Mouse (Mus musculus) heart, adult 11 months (tissue): ENCODE measurements around the gene Dcaf8.

Experiments
- DNase-seq: peaks from one replicate; pipeline ENCODE4 v3.0.0; 2022

Dcaf8 gene

DNA sequence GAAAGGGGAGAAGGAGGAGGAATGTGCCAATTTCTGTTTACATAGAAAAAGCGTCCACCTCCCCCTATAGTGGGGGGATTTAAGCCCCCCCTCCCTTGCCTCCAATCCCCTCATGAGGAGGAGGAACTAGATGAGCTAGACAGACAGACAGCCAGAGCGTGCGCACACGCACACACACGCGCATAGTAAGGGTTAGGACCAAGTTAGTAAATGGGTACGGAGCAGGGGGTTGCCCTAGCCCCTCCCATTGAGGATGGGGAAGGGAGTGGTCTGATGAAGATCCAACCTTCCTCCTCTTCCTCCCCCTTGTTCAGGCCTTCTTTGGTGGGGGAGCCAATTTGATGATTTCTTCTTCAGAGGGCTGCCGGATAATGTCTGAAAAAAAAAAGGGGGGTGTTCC lies 50.4 kb downstream of the Dcaf8 start:
- DNase-seq: peak; percentile 87

DNA sequence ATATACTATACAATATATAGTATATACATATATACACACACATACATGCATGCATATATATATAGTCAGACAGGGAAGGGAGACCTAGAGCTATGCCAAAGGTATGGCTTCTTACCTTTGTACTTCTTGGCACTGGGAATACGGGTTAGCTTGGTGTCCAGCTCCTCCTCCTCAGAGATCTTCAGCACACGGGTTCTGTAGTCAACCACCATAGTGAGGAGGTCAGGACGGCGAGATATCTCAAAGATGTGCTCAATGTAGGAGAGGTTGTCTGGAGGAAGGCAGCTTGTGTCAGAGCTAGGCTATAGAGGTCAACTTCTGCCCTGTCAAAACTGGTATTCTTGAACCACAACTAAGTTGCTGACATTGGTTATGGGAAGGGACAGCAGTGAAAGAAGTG lies 51.1 kb downstream of the Dcaf8 start:
- peak; percentile 88 for DNase-seq

DNA sequence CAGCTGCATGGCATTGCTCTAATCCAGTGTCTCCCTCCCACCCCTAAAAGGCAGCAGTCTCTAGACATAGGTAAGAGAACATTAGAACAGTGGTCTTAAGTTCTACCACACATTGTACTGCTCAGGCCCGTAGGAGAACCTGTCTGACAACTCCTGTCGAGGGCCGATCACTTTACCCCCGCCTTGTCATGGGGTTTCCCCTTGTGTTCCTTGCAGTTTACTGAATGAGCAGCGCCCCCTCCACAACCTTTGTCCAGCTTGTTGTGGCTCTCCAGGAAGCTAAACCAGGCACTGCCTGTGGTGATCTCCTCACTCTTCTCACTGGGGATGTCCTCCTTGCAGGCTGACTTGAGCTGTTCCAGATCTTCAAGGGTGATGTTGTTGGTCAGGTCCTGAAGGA lies 52.3 kb downstream of the Dcaf8 start:
- DNase-seq: peak; percentile 92

DNA sequence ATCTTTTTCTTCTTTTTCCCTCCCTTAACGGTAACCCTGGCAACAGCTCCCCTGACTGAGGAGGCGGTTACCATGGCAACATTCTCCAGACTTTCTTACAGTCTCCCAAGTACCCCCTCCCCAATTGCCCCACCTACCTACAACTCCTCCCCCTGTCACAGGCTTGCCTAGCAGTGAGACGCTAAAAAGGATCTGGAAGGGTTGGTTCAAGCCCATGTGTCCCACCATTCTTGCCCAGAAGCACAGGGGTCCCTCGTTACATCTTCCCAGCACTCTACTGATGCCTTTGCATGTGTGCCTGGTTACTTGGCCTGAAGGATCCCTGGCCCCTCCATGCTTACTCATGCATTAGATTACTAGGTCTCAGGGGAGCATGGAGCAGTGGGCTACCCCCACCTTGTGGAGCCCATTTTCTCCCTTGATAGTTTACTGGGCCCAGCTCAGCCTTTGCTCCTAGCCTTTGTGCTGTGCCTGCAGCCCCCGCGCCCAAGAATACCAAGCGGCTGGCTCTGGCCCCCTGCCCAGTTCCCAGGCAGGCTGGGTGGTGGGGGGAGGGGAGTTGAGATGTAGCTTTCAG lies 53.1 kb downstream of the Dcaf8 start:
- DNase-seq: peak; percentile 93

DNA sequence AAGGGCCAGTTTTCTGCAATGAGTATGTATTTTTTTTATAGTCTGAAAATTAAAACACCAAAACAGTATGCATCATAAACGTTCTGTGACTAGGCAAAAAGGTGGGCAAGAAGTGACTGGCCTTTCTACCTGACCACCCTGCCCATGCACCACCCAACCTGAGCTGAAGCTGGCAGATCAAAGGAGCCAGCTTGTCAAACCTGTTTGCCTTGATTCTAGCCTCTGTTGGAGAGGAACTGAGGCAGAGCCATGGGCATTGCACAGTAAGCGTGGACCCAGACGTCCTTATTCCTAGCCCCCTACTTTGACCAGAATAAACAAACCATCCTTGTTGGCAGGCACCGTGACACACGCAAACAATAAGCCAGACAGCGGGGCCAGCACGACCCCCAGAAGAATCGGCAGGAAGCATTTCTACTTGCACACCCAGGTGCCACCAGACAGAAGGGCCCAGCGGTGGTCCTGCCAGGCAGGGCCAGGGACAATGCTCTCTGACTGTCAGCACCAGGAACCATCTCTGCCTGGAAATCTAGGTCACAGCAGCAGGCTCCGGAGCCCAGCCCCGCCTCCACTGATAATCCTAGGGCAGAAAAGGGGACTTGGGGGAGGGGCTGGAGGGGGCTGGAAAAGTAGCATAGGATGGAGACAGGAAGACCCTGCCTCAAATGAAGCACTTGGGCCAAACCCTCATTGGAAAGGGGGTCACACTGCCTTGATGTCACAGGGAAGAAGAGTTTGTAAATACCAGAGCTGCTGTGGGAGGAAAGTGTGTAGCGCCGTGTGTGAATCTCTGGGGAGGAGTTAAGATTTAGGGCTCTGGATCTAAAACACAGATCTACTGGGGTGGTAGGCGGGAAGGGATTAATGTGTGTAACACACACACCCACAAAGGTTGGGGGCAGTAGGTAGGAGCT lies 54.3 kb downstream of the Dcaf8 start:
- peak; percentile 91 for DNase-seq

GRCm38 (mm10) chr1:172202894-172203522 lies 55.1 kb downstream of the Dcaf8 start:
- DNase-seq: peak; percentile 94

GRCm38 (mm10) chr1:172203566-172203965 lies 55.7 kb downstream of the Dcaf8 start:
- DNase-seq: peak; percentile 97

DNA sequence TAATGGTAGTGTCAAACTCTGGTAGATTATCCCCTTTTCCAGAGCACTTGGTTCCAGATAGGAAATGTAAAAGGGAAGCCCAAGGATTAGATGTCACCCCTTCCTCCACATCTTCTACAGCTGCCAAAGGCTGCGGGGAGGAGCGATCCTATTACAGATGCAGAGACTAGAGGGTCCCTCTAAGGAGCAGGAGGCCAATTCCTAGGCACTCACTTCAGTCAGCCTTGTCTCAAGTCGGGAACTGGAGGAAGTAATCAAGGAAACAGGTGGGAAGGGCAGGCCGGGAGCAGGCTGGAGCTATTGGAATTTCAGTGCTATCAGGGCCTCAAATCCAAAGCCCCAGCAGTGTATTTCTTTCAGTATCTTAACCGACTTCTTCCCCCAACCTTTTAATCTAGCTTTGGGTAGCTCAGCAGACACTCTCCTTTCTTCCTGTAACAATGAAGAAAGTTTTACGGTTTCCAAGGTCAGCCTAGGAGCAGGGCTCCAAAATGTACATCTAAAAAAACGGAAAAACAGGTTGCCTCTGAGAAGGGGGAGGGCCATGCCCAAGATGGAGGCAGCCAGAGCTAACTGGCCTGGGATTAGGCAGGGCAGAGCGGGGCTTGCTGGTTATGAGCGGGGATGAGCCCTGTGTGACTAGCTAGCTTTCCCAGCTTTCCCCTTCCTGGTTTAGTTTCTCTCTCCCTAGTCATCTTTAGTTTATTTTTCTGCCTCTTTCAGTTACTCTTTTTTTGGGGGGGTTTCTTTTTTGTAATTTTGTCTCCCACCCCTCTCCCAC lies 56.3 kb downstream of the Dcaf8 start:
- peak; percentile 94 for DNase-seq

- DNase-seq: peak; percentile 92
These were observed 57.2 kb downstream of the Dcaf8 start for GRCm38 (mm10) chr1:172204814-172205740.

DNA sequence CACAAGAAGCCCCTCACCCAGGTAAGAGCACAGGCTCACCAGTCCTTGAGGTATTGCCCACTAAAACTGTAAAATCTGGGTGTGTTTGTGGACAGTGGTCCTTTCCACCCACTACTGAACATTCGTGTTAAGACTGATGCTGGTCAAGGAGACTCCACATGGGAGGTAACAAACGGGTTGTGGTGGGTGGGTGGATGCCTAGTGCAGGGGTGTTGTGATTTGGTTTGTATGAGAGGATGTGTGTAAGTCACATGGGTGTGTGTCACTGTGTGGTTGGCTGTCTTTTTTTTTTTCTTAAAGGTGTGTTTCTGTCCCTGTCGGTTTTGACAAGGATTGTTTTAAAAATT lies 57.8 kb downstream of the Dcaf8 start:
- no peak for DNase-seq

GRCm38 (mm10) chr1:172206141-172206917 lies 58.4 kb downstream of the Dcaf8 start, which contains the start of gene Pea15a:
Gene Pea15a, minus strand, starts transcription at chr1:172206804.
- peak; percentile 99 for DNase-seq

DNA sequence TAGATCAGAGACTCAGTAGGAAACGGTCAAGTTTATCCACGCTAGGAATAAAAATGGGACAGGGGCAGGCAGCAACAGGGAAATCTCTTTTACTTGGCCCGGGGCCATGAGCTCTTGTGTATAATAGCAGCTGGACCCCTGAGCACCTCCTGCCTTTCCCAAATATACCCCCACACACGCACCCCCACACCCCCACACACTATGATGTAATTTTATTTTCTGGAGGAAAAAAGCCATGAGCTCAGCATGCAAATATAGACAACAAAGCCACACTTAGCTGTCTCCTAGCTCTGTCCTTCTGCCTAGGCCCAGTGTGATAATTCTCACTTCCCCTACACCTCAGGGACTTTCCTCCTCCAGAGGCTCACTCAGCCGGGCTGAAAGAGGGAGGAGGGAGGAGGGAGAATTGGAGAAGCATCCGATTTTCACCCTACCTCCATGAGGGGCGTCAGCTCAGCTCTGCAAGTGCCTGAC lies 59.3 kb downstream of the Dcaf8 start:
- DNase-seq: peak; percentile 94

DNA sequence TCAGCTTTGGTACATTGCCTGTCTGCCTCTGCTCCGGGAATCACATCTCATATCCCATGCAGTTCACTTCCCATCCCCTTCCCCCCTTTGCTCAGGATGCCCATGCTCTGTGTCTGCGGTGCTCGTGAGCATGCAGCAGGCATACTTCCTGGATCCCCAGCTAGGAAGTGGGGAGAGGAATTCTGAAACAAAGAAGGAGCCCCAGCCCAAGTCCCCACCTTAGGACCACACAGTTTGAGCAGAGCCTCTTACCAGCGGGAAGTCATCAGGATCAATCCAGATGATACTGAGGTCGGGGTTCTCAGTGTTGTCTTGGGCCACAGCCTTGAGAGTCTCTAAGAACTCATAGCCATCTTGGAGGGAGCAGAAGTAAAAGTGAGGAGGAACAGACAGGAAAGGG lies 64.9 kb downstream of the Dcaf8 start:
- no peak for DNase-seq

DNA sequence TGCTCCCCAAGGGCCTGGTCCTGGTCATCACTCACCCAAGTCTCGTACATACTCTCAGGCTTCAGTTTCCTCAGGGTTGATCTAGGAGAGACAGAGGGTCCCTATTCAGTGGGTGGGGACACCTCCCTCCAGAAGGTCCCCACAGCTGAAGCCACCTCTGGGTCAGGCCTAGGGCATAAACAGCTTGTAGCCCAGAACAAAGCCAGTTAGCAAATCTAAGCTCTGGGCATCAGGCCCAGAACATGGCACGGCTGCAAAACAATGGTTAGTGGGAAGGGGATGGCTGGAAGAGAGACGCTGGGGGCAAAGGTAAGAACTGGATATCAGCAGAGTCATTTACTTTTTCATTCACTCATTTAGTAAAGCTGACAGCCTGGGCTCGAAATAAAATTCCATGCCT lies 65.9 kb downstream of the Dcaf8 start:
- no peak for DNase-seq

DNA sequence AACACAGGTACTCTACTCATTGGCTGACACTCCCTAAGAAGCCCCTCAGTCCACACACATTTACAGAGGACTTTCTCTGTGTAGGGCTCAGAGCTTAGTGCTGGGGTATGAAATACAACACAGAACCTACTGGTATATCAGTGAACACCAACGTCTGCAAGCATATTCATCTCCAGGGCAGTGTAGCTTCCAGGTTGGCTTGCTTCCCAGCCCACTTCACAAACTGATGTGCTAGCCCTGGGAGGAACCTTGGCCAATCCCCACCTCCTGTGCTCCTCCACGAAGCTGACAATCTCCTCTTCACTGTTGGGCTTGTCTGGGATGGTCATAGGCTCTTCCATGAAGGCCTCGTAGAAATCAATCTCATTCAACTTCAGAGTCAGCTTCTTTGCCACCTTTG lies 66.9 kb downstream of the Dcaf8 start:
- peak; percentile 96 for DNase-seq

DNA sequence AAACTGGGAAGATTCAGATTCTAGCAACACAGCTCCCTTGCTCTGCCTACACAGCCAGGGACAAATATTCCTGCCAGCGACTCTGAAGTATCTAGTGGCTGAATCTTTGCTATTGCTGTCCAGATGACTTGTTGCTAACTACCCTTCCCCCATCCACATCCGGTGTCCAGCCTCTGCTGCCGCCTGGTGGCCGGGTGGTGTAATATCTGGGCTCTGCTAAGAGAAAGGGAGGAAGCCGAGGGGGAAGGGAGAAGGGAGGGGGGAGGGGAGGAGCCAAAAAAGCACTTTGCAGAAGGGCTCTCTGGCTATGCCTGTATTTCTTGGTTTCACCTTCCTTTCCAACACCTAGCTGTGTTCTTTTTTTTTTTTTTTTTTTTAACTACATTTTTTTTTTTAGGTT lies 69.3 kb downstream of the Dcaf8 start:
- DNase-seq: peak; percentile 99

DNA sequence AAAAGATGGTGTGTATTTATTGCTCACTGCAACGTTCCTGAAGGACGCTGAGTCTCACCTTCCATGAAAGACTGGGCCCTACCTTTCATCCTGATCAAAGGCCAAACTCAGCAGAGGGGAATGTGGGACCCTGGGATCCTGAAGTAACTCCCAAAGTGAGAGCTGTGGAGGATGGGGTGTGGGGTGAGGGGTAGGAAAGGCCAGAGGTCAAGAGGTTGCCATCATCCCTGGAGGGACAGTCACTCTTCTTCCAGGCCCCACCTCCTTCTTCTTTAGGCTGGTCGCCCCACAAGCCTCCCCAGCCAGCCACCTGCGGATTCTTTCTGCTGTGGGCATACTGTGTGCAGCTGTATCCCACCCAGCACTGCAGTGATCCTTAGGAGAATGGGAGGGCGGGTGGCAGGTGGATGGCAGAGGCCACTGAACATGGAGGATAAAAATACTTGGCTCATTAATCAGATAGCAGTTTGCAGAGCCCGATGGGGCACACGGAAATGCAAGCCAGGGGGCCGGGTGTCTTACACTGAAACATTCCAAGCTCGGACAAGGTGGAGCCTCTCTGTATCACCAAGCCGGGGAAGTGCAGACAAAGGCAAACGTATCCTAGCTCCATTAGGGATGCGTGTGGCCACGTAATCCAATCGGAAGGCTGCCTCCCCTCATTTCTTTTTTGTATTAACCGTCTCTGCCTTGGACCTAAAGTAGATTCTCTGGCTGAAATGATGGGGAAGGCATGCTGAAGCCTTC lies 70.5 kb downstream of the Dcaf8 start:
- DNase-seq: peak; percentile 93

DNA sequence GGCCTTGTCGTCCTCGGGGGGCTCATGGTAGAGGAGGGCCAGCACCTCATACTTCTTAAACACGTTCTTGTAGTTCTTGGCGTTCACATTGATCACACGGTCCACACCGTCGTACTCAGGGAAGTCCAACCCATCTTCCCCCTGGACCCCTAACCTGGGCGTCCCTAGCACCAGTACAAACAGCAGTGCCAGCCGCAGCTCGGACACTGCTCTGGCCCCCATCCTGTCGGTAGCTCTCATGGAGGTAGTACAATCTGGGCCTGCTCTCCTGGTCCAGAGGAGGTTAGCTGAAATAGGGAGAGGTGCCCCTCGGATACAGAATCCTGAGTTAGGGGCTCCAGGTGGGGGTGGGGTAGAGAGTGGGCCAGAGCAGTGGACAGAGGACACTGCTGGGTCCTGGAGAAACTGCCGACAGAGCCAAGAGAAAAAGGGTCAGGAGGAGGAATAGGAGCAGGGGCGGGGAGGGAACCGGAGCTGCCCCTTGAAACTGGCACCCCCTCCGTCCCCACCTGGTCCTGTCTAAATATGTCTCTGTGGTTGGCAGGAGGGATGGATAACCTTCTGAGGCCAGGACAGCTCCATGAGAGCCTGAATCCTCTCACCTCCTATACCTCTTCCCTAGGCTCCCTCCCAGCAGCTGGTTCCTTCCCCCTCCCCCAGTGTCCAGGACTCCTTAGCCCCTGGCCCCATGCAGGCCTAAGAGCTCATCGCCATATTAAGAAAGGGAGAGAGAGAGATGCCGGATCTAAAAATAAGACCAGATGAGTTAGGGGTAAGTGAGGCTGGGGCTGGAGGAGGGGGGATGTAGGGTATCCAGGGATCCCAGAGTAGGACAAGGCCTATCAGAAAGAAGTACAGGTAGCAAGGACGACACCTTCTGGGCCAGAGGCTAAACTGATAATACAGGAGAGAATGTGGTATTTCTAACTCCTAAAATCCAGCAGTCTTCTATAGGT lies 71.8 kb downstream of the Dcaf8 start, which contains the start of gene Casq1:
Gene Casq1, minus strand, starts transcription at position 418 of the 956 bp plus-strand sequence.
- DNase-seq: peak; percentile 92

GRCm38 (mm10) chr1:172220414-172220813 lies 72.5 kb downstream of the Dcaf8 start:
- DNase-seq: peak; percentile 99
